Mouse (Mus musculus): ENCODE results near the gene Gja4.

Gja4 gene

GRCm38 (mm10) chr4:127323651-127324050, 9.8 kb upstream of the Gja4 start:
- no peak for DNase-seq

DNA sequence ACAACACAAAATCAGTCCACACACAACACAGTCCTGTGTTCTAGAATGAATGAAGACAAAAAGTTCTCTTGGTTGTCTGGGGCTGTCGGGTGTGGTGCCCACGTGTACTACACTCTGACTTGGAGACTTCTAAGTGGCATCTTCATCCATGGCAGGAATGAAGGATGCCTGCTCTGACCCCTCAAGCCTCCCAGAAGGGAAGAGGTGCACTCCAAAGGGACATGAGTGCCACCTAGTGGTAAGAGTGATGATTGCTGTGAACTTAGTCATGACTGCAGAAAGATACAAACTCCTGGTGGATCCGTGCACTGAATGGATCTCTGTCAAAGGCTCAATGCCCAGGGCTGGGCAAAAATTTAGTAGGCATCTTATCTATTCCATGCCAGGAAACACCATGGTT, 5.8 kb upstream of the Gja4 start:
- no peak for DNase-seq

DNA sequence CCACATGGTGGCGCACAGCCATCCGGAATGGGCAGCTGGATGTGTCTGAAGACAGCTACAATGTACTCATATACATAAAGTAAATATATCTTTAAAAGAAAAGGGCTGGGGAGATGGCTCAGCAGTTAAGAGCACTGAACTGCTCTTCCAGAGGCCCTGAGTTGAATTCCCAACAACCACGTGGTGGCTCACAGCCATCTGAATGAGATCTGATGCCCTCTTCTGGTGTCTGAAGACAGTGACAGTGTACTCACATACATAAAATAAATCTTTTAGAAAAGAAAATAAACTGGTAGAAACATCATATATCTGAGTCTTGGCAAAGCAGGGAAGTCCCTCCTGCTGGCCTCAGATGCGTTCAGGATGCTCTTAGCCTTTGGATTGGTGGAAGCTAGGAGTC, 3.3 kb upstream of the Gja4 start:
- no peak for DNase-seq

DNA sequence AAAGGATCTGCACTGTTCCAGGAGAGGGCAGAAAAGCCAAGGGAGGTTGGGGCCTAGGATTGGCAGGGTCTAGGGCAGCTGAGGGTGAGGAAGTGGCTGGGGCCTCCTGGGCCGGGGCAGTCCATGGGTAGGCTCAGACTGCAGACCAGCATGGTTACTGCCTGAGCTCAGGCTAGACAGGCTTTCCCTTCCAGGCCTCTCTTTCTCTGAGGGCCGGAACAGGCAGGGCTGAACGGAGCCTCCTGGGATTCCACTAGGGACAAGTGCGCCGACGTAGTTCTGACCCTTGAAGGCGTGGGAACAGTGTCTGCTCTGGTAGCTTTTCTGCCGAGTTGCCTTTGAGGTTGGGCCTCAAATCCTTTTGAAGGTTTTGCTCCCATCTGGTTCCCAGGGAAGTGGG, 1.9 kb upstream of the Gja4 start:
- no peak for DNase-seq

DNA sequence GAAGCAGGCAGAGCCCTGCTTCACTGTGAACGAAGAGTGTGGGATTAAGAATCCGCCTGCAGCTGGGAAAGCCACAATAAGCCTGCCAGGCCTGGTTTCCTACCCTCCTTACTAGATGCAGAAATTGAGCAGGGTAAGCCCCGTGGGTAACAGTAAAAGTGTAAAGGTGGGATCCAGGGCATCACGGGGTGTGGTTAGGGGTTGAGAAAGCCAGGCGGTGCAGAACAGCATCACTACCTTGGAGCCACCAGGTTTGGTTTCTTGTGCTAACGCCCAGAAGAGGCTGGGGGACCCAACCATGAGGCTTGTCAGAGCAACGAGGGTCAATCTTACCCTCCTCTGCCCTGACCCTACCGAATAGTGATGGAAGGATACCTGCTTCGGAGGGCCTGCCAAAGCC, 746 bp upstream of the Gja4 start:
- no peak for DNase-seq

DNA sequence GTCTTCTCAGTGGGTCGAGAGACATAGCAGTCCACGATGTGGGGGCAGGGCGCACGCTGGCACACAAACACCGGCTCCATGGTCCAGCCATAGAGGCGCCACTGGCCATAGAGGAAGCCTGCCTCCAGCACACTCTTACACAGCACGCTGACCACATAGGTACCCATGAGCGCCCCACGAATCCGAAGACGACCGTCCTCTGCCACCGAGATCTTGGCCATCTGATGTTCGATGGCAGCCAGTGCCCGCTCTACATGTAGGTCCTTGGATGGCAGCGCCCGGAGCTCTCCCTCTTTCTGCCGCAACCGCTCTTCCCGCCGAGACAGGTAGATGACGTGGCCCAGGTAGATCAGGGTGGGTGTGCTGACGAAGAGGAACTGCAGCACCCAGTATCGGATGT, 1.5 kb downstream of the Gja4 start:
- DNase-seq = no peak

GRCm38 (mm10) chr4:127311561-127311960, 2.3 kb downstream of the Gja4 start:
- DNase-seq = no peak

- no peak for DNase-seq
These were observed 6.9 kb downstream of the Gja4 start for GRCm38 (mm10) chr4:127306915-127307314.

GRCm38 (mm10) chr4:127303796-127304195, 10.0 kb downstream of the Gja4 start:
- DNase-seq = no peak

- no peak for DNase-seq
These were observed 13.3 kb downstream of the Gja4 start for GRCm38 (mm10) chr4:127300503-127300902.

DNA sequence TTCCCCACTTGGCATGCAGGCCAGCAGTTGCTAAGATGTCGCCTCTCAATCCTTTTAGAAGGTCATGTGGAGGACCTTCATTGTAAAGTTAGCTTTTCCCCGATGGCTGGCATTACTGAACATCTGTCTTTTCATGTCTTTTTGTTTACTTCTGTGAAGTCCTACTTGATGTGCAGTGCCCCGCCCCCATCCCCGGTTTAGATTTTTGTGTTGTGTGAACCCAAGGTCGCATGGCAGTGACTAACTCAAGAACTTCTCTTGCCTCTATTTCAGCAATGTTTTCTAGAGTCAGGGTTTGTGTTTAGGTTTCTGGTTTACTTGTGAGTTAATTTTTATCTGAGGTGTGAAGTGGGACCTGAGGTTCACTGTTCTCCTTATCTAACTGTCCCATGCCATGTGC, 21.2 kb downstream of the Gja4 start:
- DNase-seq = no peak

- no peak for DNase-seq
These were observed 24.7 kb downstream of the Gja4 start for GRCm38 (mm10) chr4:127289039-127289548.

DNA sequence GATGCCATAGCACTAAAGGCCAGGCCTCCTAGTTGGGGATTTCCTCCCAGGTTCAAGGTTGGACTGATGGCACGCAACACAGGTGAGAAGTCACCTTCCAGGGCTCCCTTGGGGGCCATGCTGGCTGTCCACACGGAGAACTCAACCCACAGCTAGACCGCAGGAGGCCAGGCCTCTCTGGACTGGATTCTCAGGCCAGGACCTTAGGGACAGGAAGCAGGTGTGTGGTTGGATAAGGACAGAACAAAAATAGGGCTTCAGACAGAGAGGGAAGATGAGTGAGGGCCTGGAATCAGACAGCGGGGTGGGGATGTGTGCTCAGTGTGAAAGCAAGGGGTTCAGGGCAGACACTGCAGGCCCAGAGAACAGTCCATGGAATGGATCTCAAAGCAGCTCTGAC, 26.9 kb downstream of the Gja4 start:
- no peak for DNase-seq

GRCm38 (mm10) chr4:127279241-127279640, 34.6 kb downstream of the Gja4 start:
- no peak for DNase-seq

- DNase-seq = no peak
These were observed 35.3 kb downstream of the Gja4 start for GRCm38 (mm10) chr4:127278451-127279001.

- DNase-seq = no peak
These were observed 49.7 kb downstream of the Gja4 start for GRCm38 (mm10) chr4:127264183-127264554.

GRCm38 (mm10) chr4:127263438-127264182, 50.2 kb downstream of the Gja4 start:
- no peak for DNase-seq

DNA sequence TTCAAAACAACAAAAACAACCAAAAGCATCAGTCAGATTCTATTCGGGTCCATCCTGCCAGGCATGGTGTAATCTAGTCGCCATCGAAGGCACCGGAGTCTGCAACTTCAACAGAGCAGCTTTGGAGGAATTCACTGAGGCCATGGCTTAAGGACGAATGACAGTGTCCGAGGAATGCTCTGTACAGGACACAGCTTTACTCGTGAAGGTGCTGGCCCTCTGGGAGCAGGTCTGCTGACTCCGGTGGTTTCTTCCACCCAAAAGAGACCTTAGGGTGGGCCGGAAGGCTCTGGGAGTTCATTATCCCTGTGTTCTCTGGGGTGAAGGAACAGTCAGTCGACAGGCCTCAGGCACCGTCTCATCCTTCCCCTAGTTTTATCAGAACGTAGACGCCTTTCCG, 52.2 kb downstream of the Gja4 start:
- DNase-seq = no peak
